Mouse (Mus musculus) cerebellum, postnatal 25 days (tissue): Measurements from ENCODE around the gene Ralbp1.

ENCODE experiments used
- DNase-seq, 2 experiments: peaks; one replicate each; pipeline ENCODE4 v3.0.0; 2021; ENCODE audit warnings: mixed read lengths in 2 of 2

Ralbp1 gene

GRCm38 (mm10) chr17:65847694-65848449, 37.7 kb downstream of the Ralbp1 start:
- peak; percentile 73 to 82 for DNase-seq

DNA sequence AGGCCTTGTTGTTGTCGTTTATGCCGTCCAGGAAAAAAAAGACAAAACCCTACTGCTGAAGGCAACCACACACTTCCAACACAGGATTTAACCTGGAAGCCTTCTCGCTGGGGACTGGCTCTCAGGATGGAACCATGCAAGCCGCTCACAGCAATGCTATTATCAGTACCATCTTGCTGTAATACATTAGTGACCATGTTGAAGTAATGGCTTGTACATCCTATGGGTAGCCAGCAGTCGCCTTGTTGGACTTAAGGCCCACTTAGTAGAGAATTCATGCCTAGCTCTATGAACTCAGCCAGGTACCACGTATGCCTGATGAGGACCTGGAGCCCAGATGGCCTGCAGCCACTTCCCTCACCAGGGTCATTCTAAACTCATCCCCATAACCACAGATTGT, 40.2 kb downstream of the Ralbp1 start:
- no peak for DNase-seq

- peak; percentile 23 to 34 for DNase-seq
Measured at GRCm38 (mm10) chr17:65842669-65843381, 42.8 kb downstream of the Ralbp1 start.

GRCm38 (mm10) chr17:65839541-65840256, 45.9 kb downstream of the Ralbp1 start:
- DNase-seq: peak in 1 of 2 experiments; percentile 45

- no peak for DNase-seq
Measured at GRCm38 (mm10) chr17:65836746-65837145, 48.9 kb downstream of the Ralbp1 start.

GRCm38 (mm10) chr17:65833891-65834290, 51.7 kb downstream of the Ralbp1 start:
- DNase-seq: no peak

DNA sequence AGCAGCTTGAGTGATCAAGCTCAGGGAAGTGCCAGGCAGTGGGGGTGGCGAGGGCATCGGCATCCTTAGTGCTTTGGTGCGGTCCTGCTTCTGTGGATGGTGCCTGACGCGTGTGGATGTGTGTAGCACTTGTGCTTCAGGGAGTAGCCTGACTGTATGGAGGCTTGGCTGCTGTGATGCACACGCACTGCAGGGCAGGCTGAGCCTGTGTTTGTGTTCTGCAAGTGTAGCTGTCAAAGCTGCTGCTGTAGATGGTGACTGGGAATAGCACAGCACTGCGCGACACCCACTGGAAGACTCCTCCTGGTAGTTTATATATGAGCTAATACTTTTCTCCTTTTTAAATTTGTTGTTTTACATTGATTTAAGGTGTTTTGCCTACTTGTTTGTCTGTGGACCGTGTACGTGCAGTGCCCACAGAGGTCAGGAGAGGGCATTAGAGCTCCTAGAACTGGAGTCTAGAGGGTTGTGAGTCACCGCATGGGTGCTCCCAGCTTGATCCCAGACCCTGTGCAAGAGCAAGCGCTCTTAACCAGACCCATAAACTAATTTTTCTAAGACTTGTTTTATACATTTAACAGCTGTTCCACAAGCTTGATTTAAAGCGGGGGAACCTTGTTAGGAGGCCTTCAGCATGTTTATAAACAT, 55.3 kb downstream of the Ralbp1 start:
- DNase-seq: no peak

GRCm38 (mm10) chr17:65828951-65829350, 56.6 kb downstream of the Ralbp1 start:
- DNase-seq: no peak

DNA sequence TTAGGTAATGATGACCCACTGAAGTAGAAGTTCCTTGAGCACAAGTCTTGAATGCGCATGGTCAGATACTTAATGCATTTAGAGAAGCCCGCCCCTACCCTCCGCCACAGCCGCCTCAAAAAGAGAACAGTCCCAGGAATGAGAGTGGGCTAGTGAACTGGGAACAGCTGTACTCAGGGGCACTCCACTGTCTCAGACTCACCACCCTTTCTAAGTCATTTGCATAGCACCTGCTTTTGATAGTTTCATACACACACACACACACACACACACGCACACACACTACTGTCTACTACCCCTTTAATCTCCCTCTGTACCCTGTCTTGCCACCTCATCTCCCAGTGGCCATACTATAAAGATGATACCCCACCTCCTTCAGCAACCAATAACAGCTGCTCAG, 57.7 kb downstream of the Ralbp1 start:
- DNase-seq: no peak

- no peak for DNase-seq
Measured at GRCm38 (mm10) chr17:65827119-65827840, 58.3 kb downstream of the Ralbp1 start.

DNA sequence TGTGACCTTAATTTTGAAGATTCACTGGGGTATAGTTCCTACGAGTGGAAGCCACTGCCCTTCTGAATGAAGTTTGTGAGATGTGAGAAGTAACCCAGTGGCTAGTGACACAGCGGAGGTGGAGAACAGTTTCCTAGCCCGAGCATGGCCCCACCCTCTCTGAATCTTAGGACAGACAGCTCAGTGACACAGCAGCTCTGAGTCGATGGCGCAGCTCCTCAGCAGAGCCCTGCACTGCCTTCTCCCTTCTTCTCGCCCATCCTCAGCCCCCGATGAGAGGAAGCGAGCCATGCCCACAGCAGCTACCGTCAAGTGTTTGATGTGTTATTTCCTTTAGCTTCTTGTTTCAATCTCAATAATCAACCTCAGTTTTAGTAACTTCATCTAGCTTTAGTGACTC, 59.3 kb downstream of the Ralbp1 start:
- no peak for DNase-seq

- no peak for DNase-seq
Measured at GRCm38 (mm10) chr17:65824246-65824645, 61.4 kb downstream of the Ralbp1 start.

DNA sequence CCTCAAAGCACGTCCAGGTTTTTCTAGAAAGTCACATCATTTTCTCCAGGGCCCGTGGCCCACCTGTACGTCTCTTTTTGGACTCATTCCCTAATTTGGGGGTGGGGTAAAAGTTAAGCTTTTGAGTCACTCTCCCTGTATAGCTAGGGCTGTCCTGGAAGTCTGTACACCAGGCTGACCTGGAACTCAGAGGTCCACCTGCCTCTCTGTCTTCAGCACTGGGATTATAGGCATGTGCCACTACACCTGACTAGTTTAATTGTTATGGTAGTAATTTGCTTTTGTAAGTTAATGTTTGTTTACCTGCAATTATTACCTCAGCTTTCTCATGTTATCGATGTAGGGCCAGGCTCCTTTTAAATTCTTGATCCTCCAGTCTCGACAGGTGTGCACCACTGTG, 63.2 kb downstream of the Ralbp1 start:
- DNase-seq: no peak

- DNase-seq: no peak
Measured at GRCm38 (mm10) chr17:65820197-65820596, 65.4 kb downstream of the Ralbp1 start.

GRCm38 (mm10) chr17:65813763-65814162, 71.8 kb downstream of the Ralbp1 start:
- DNase-seq: no peak

DNA sequence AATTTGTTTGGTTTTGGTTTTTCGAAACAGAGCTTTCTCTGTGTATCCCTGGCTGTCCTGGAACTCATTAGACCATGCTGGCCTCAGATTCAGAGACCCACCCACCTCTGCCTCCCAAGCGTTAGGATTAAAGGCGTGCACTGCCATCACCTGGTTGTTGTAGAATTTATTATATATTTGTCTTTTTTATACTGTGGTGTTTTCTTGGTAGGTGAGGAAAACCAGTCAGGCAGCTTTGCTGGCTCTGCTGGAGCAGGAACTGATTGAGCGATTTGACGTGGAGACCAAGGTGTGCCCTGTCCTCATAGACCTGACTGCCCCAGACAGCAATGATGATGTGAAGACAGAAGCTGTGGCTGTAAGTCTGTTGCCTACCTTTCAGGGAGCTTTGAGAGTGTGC, 74.6 kb downstream of the Ralbp1 start:
- DNase-seq: no peak

DNA sequence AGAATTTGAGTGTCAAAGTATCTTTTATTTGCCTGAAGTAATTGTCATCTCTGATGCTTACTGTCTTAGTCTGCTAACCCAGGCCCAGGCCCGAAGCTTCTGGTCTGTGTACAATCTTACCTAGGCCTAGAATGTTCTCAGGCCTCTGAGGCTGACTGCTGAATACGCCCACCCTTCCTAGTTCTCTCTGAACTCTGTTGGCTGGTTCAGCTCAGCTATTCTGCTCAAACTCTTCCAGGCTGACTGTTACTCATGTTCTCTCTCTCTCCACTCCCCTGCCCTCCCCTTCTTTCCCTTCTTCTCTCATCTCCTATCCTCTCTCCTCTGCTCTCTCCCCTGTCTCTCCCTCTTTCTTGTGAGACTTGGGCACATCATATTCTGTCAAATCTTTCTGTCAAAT, 79.2 kb downstream of the Ralbp1 start:
- DNase-seq: no peak

DNA sequence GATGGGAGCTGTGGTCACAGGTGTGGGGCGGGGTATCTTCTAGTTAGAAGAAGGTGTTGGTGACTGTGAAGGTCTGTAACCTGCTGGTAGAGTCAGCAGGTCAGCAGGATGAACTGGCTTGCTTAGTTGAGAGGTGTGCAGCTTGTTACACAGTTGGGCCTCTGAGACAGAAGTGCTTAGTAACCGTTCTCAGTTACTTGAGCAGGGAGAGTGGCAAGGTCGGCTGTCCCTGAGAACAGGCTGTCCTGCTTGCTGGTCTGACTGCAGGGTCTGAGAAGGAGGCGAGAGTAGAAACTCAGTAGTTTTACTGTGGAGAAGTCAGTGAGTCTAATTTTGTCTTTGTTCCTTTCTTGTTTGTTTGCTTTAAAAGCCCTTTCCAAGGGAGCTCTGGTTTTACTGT, 79.6 kb downstream of the Ralbp1 start:
- DNase-seq: no peak

DNA sequence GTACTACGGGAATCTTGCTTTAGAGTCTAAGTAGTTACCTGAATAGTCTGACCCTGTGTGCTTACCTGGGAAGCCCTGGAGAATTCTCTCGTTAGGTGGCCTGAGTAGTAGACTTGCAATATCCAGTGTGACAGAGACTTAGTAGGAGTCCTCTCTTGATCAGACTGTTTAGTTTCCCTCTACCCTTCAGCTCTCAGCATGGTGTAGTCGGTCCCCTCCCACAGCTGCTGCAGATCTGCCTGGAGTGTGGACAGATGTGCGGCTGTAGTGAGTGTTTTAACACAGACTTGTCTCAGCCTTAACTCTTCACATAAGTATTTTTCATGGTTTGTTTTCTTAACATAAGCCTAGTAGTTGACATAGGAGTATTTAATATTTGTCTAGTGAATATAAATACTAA, 83.6 kb downstream of the Ralbp1 start:
- DNase-seq: no peak

DNA sequence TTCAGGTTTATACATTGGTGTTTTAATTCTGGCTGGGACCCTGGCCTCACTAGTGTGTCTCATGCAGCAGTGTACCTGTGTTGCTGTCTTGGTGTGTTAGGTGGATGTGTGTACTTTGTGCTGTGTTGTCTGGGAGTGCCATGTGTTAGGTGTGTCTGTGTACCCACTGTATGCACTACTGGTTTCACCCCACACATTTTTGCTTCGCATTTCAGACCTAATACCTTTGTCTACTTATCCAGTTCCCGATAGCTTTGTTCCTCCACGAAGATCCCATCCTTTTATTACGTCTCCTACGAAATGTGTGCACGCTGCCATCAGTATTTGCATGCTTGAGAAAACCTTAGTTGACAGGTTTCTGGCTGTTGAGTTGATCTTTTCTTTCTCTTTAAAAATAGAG, 85.1 kb downstream of the Ralbp1 start:
- no peak for DNase-seq

DNA sequence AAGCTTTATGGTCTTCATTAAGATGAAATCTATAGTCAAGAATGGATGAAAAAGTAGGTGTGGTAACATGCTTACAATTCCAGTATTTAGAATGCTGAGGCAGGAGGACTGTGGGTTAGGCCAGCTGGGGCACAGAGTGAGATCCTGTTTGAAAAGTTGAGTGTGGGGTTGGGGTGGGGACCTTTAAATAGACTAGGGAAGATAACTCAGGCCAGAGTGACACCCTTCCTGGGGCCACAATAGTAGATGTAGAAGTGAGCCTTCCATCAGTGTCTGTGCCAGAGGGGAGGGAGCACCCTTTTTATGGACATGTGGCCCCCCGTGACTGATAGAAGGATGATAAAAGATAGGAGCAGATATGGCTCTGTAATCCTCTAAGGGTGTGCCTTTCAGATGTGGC, 86.2 kb downstream of the Ralbp1 start:
- DNase-seq: no peak

DNA sequence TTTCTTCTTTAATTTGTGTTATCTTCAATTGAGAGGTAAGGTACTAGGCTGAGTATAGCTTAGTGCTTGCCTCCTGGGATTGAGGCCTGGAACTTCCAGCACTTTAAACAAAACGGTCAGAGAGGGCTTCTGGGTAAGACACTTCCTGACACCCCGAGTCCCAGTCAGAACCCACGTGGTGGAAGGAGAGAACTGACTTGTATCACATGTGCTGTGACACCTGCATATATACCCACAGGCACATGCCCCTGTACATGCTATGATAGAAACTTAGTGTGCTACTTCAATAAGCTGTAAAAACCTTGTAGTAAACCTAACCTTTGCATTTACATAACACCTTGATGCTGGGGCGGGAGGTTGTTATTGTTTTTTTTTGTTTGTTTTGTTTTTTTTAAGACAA, 87.2 kb downstream of the Ralbp1 start:
- DNase-seq: no peak
